Mouse (Mus musculus) kidney, embryonic 16.5 days (tissue): ENCODE data around the gene Kif26b. TPM values are rescaled to one million over a fixed set of nuclear protein-coding genes. Genes with fewer than 3 reads are reported as not detected.

Experiments used
- ATAC-seq: fragments of 200-750 bp; cut with Nextera tagmentation; 2 replicates; pipeline ENCODE4 v1.8.0; 2017; ENCODE audit warnings: moderate TSS enrichment; ENCODE audit not compliant: low FRiP score, low TSS enrichment
- H3K27ac ChIP-seq: fragments of 300-500 bp; sonication (generic); 2 replicates; pipeline ENCODE4 v1.5.1; 2014; ENCODE audit warnings: low read length
- H3K27me3 ChIP-seq: fragments of 300-500 bp; sonication (generic); 2 replicates; pipeline ENCODE4 v1.6.1; 2014; ENCODE audit warnings: low read length, control low read depth, mixed read lengths; ENCODE audit not compliant: insufficient read depth
- H3K36me3 ChIP-seq: fragments of 300-500 bp; sonication (generic); 2 replicates; pipeline ENCODE4 v1.6.1; 2014; ENCODE audit warnings: low read length, control low read depth, mixed read lengths; ENCODE audit not compliant: insufficient read depth
- H3K4me1 ChIP-seq: fragments of 300-500 bp; sonication (generic); 2 replicates; pipeline ENCODE4 v1.6.1; 2014; ENCODE audit warnings: low read length, control low read depth, mixed read lengths; ENCODE audit not compliant: insufficient read depth
- H3K4me2 ChIP-seq: fragments of 300-500 bp; sonication (generic); replicated peaks from 2 replicates; pipeline ENCODE4 v1.6.1; 2014; ENCODE audit warnings: low read depth, low read length
- H3K4me3 ChIP-seq: fragments of 300-500 bp; sonication (generic); 2 replicates; pipeline ENCODE4 v1.5.1; 2014; ENCODE audit warnings: mild to moderate bottlenecking, low read length
- H3K9ac ChIP-seq: fragments of 300-500 bp; sonication (generic); replicated peaks from 2 replicates; pipeline ENCODE4 v1.6.1; 2014; ENCODE audit warnings: low read length
- H3K9me3 ChIP-seq: fragments of 300-500 bp; sonication (generic); 2 replicates; pipeline ENCODE4 v1.6.1; 2016; ENCODE audit warnings: low read length, control low read depth
- WGBS: fragments of 180-500 bp; shearing (Covaris S2); extraction: QIAGEN DNeasy Blood & Tissue Kit; methylation state at CpG from one replicate; pipeline ENCODE4 v1.1.7; 2014; 5-methylcytosine and 5-hydroxymethylcytosine counted together
- polyA plus RNA-seq: library from polyadenylated mRNA; unstranded; fragments of >200 nt; fragmentation: Nextera tagmentation; extraction: Ambion mirVana; gene quantifications from 2 replicates; pipeline ENCODE4 v1.2.1, GENCODE M21; 2015

The Kif26b gene
- polyA plus RNA-seq, 1 experiment from 2014 or later, result 9.3 TPM

GRCm38 (mm10) chr1:178623889-178624288 lies 95.0 kb downstream of the Kif26b start:
- WGBS, result 32% methylated on average over 9 of the region's 9 CpGs
- Histone ChIP-seq H3K4me2 (no peak overlapping the region), H3K9me3 (no peaks in the 10 kb centered on the region), H3K4me3 (no peak overlapping the region), H3K27ac (no peak overlapping the region), H3K9ac (no peak overlapping the region), H3K27me3 (no peaks in the 10 kb centered on the region), H3K4me1 (peaks cover 4% of the 10 kb centered on the region; the same call in 1 of the 2 replicates), H3K36me3 (no peaks in the 10 kb centered on the region)
- ATAC-seq, result no peak

DNA sequence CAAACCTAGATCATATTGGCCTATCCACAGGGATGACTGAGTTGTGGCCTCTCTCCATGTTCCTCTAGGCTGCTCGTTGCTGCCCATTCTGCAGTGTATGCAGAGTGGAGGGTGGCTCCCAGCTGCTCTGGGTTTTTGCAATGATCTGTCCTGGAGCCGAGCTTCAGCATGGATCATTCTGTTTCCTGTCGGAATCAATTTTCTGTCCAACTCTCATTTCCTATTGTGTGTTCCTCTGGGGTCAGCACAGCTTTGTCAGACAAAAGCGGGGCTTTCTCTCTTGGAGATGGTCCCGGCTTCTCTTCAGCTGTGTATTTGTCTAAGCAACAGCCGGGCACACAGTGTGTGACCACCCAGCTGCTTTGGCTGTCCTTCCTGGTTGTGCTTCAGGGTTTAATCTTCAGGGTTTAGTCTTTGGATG lies 98.0 kb downstream of the Kif26b start:
- ATAC-seq, result peak; percentile 35; the same call in 1 of the 2 replicates
- Histone ChIP-seq H3K27me3 (no peaks in the 10 kb centered on the region), H3K9me3 (no peaks in the 10 kb centered on the region), H3K4me1 (no peaks in the 10 kb centered on the region), H3K27ac (no peak overlapping the region), H3K4me3 (no peak overlapping the region), H3K36me3 (no peaks in the 10 kb centered on the region), H3K4me2 (no peak overlapping the region), H3K9ac (no peak overlapping the region)
- WGBS, result 62% methylated on average over 6 of the region's 6 CpGs

GRCm38 (mm10) chr1:178630042-178630441 lies 101.1 kb downstream of the Kif26b start:
- no peaks in the 10 kb centered on the region for H3K4me1 ChIP-seq
- H3K9me3 ChIP-seq, result no peaks in the 10 kb centered on the region
- ATAC-seq, result no peak
- no peak overlapping the region for H3K27ac ChIP-seq
- no peaks in the 10 kb centered on the region for H3K27me3 ChIP-seq
- H3K9ac ChIP-seq, result no peak overlapping the region
- WGBS, result 77% methylated on average over 5 of the region's 5 CpGs
- H3K4me2 ChIP-seq, result no peak overlapping the region
- H3K36me3 ChIP-seq, result no peaks in the 10 kb centered on the region
- no peak overlapping the region for H3K4me3 ChIP-seq

GRCm38 (mm10) chr1:178631863-178632262 lies 102.9 kb downstream of the Kif26b start:
- no peak for ATAC-seq

DNA sequence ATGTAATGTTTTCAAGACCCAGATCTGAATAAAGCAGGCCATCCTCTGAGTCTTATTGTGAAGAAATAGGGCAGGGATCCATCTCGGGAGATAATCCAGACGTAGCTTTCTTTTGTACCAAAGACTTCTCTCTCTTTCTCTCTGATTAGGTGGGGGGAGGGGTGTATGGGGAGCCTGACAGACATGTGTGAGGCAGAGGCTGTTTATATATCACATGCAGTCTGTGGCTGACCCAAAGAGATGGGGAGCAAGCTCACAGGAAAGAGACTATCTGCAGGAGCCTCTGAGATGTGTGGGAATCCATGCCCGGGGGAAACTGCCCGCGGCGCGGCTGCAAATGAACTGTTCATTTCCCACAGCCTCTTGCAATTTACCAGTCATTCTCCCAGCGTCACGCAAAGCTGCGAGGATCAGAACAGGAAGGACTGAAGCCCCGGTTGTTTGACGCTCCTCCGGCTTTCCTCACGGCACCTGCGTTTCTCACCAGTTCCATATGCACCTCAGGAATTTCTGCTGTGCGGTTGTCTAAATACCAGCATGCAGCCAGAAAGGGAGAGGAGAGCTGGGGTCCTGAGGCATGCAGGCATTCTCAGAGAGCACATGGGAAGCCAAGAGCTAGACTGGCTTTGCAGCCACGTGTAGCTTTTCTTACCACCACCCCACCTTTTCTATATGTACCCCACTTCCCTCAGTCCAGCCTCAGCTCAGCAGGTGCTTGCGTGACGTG lies 105.6 kb downstream of the Kif26b start:
- 65% methylated on average over 19 of the region's 19 CpGs for WGBS
- Histone ChIP-seq H3K4me3 (no peak overlapping the region), H3K27ac (no peak overlapping the region), H3K27me3 (no peaks in the 10 kb centered on the region), H3K9ac (no peak overlapping the region), H3K4me1 (peaks cover 2% of the 10 kb centered on the region; the same call in 1 of the 2 replicates), H3K36me3 (no peaks in the 10 kb centered on the region), H3K4me2 (no peak overlapping the region), H3K9me3 (no peaks in the 10 kb centered on the region)
- no peak for ATAC-seq

More at GRCm38 (mm10) chr1:178631863-178632262, 102.9 kb downstream of the Kif26b start:
- no peak overlapping the region for H3K27ac ChIP-seq
- H3K4me2 ChIP-seq, result no peak overlapping the region
- 46% methylated on average over 7 of the region's 7 CpGs for WGBS
- H3K9ac ChIP-seq, result no peak overlapping the region
- no peaks in the 10 kb centered on the region for H3K9me3 ChIP-seq
- no peaks in the 10 kb centered on the region for H3K36me3 ChIP-seq
- H3K4me3 ChIP-seq, result no peak overlapping the region
- H3K27me3 ChIP-seq, result no peaks in the 10 kb centered on the region
- H3K4me1 ChIP-seq, result no peaks in the 10 kb centered on the region

- no peaks in the 10 kb centered on the region for H3K9me3 ChIP-seq
- H3K9ac ChIP-seq, result no peak overlapping the region
- H3K27ac ChIP-seq, result no peak overlapping the region
- WGBS, result 92% methylated on average over 4 of the region's 4 CpGs
- H3K36me3 ChIP-seq, result no peaks in the 10 kb centered on the region
- ATAC-seq, result no peak
- H3K4me2 ChIP-seq, result no peak overlapping the region
- H3K4me1 ChIP-seq, result peaks cover 7% of the 10 kb centered on the region; the same call in 1 of the 2 replicates
- no peak overlapping the region for H3K4me3 ChIP-seq
- no peaks in the 10 kb centered on the region for H3K27me3 ChIP-seq
Observed at GRCm38 (mm10) chr1:178635470-178635869, 106.5 kb downstream of the Kif26b start.

DNA sequence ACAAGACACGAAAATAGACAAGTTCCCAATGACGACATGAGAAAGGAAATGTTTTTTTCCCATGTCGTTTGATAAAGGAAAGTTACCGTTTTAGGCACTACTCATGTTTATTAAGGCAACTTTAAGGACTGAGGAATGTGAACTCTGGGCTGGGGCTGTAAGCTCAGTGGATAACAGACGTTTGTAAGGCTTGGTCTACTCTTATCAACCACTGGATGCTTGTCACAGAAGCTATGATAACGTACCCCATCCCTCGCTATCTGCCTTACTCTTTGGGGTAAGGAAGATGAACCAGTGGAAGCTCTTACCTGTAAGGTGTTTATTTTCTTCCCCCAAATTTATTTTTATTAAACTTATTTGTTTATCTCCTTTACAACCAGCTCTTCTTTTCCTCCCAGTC lies 108.4 kb downstream of the Kif26b start:
- Histone ChIP-seq H3K4me1 (peaks cover 12% of the 10 kb centered on the region), H3K9me3 (no peaks in the 10 kb centered on the region), H3K36me3 (no peaks in the 10 kb centered on the region), H3K4me3 (no peak overlapping the region), H3K9ac (no peak overlapping the region), H3K27me3 (no peaks in the 10 kb centered on the region), H3K4me2 (no peak overlapping the region), H3K27ac (no peak overlapping the region)
- 77% methylated on average over 7 of the region's 7 CpGs for WGBS
- no peak for ATAC-seq

- H3K9ac ChIP-seq, result no peak overlapping the region
- no peaks in the 10 kb centered on the region for H3K9me3 ChIP-seq
- peaks cover 21% of the 10 kb centered on the region for H3K4me1 ChIP-seq
- no peak overlapping the region for H3K27ac ChIP-seq
- WGBS, result 30% methylated on average over 6 of the region's 6 CpGs
- no peak for ATAC-seq
- no peak overlapping the region for H3K4me3 ChIP-seq
- H3K27me3 ChIP-seq, result no peaks in the 10 kb centered on the region
- no peaks in the 10 kb centered on the region for H3K36me3 ChIP-seq
- no peak overlapping the region for H3K4me2 ChIP-seq
Observed at GRCm38 (mm10) chr1:178639951-178640350, 111.0 kb downstream of the Kif26b start.

GRCm38 (mm10) chr1:178640719-178641455 lies 112.0 kb downstream of the Kif26b start:
- H3K4me2 ChIP-seq, result no peak overlapping the region
- no peaks in the 10 kb centered on the region for H3K27me3 ChIP-seq
- no peaks in the 10 kb centered on the region for H3K9me3 ChIP-seq
- H3K27ac ChIP-seq, result peak overlapping the region; percentile 9; the same call in 1 of the 2 replicates
- H3K4me1 ChIP-seq, result peaks cover 21% of the 10 kb centered on the region
- no peak overlapping the region for H3K4me3 ChIP-seq
- WGBS, result 23% methylated on average over 11 of the region's 11 CpGs
- peak; percentile 49 for ATAC-seq
- no peaks in the 10 kb centered on the region for H3K36me3 ChIP-seq
- H3K9ac ChIP-seq, result no peak overlapping the region

- no peak overlapping the region for H3K9ac ChIP-seq
- no peaks in the 10 kb centered on the region for H3K36me3 ChIP-seq
- H3K27ac ChIP-seq, result no peak overlapping the region
- no peaks in the 10 kb centered on the region for H3K27me3 ChIP-seq
- no peak overlapping the region for H3K4me3 ChIP-seq
- ATAC-seq, result no peak
- peaks cover 21% of the 10 kb centered on the region for H3K4me1 ChIP-seq
- WGBS, result 81% methylated on average over 2 of the region's 2 CpGs
- no peak overlapping the region for H3K4me2 ChIP-seq
- no peaks in the 10 kb centered on the region for H3K9me3 ChIP-seq
Observed at GRCm38 (mm10) chr1:178641788-178642187, 112.9 kb downstream of the Kif26b start.
